Mouse (Mus musculus): ENCODE data around the gene Itgae.

The Itgae gene

GRCm38 (mm10) chr11:73090283-73090682, at the start of gene Itgae:
Gene Itgae (plus strand): TSS chr11:73090583.
- DNase-seq (ENCODE audit: low spot score in 2 of 2), result no peak

- DNase-seq (ENCODE audit: low spot score in 2 of 2), result no peak
Measured at GRCm38 (mm10) chr11:73044229-73044755, 46.1 kb upstream of the Itgae start.

GRCm38 (mm10) chr11:73044789-73045188, 45.6 kb upstream of the Itgae start:
- no peak for DNase-seq (ENCODE audit: low spot score in 2 of 2)

GRCm38 (mm10) chr11:73047542-73047996, 42.8 kb upstream of the Itgae start, which contains the start of gene Ncbp3:
Gene Ncbp3 (plus strand): TSS chr11:73047783.
- DNase-seq (ENCODE audit: low spot score in 2 of 2), result peak; percentile 94 to 95

- no peak for DNase-seq (ENCODE audit: low spot score in 2 of 2)
Measured at GRCm38 (mm10) chr11:73048030-73048876, 42.1 kb upstream of the Itgae start.

- peak; percentile 50 to 62 for DNase-seq (ENCODE audit: low spot score in 2 of 2)
Measured at GRCm38 (mm10) chr11:73049335-73049734, 41.0 kb upstream of the Itgae start.

- no peak for DNase-seq (ENCODE audit: low spot score in 2 of 2)
Measured at GRCm38 (mm10) chr11:73052795-73053194, 37.6 kb upstream of the Itgae start.

GRCm38 (mm10) chr11:73057701-73058100, 32.7 kb upstream of the Itgae start:
- no peak for DNase-seq (ENCODE audit: low spot score in 2 of 2)

- no peak for DNase-seq (ENCODE audit: low spot score in 2 of 2)
Measured at GRCm38 (mm10) chr11:73059630-73060029, 30.8 kb upstream of the Itgae start.

- no peak for DNase-seq (ENCODE audit: low spot score in 2 of 2)
Measured at GRCm38 (mm10) chr11:73061413-73061812, 29.0 kb upstream of the Itgae start.

GRCm38 (mm10) chr11:73071839-73072238, 18.5 kb upstream of the Itgae start:
- no peak for DNase-seq (ENCODE audit: low spot score in 2 of 2)

- DNase-seq (ENCODE audit: low spot score in 2 of 2), result no peak
Measured at GRCm38 (mm10) chr11:73076295-73076694, 14.1 kb upstream of the Itgae start.

GRCm38 (mm10) chr11:73076733-73077132, 13.7 kb upstream of the Itgae start:
- DNase-seq (ENCODE audit: low spot score in 2 of 2), result no peak

GRCm38 (mm10) chr11:73077211-73077720, 13.1 kb upstream of the Itgae start:
- DNase-seq (ENCODE audit: low spot score in 2 of 2), result no peak

- no peak for DNase-seq (ENCODE audit: low spot score in 2 of 2)
Measured at GRCm38 (mm10) chr11:73078615-73079014, 11.8 kb upstream of the Itgae start.

- no peak for DNase-seq (ENCODE audit: low spot score in 2 of 2)
Measured at GRCm38 (mm10) chr11:73080306-73080705, 10.1 kb upstream of the Itgae start.

- DNase-seq (ENCODE audit: low spot score in 2 of 2), result no peak
Measured at GRCm38 (mm10) chr11:73084303-73084702, 6.1 kb upstream of the Itgae start.

GRCm38 (mm10) chr11:73084804-73085231, 5.6 kb upstream of the Itgae start:
- peak in 1 of 2 experiments; percentile 6 for DNase-seq (ENCODE audit: low spot score in 2 of 2)

- no peak for DNase-seq (ENCODE audit: low spot score in 2 of 2)
Measured at GRCm38 (mm10) chr11:73085391-73085790, 5.0 kb upstream of the Itgae start.

GRCm38 (mm10) chr11:73087700-73088480, 2.5 kb upstream of the Itgae start:
- DNase-seq (ENCODE audit: low spot score in 2 of 2), result no peak

- DNase-seq (ENCODE audit: low spot score in 2 of 2), result no peak
Measured at GRCm38 (mm10) chr11:73090826-73091225, 443 bp downstream of the Itgae start.

GRCm38 (mm10) chr11:73092057-73092456, 1.7 kb downstream of the Itgae start:
- DNase-seq (ENCODE audit: low spot score in 2 of 2), result no peak
